9 mouse cellular contexts compared by ENCODE assay signal in genomic region chr8:126733307-126733706, GRCm38 (mm10).
DNase-seq lines count a peak whose midpoint lies in the region; ATAC-seq and TF ChIP-seq lines count a peak whose summit lies in the region.
"Had no signal": no experiment of that assay in that cellular context is flagged by ENCODE, and none has a peak within 500 bp of the region (broad histone marks: within the 10 kb centered on the region; RNA-seq: fewer than 3 reads in every experiment).

No protein-coding gene starts in this region.

- ATAC-seq in kidney, postnatal 0 days (replicated peaks; ENCODE audit: low FRiP score, low read depth): no peak
- no peak for ATAC-seq in midbrain, postnatal 0 days (ENCODE audit: low FRiP score)

- H3K9me3 ChIP-seq in kidney, postnatal 0 days (replicated peaks; ENCODE audit: low read length): no peaks in the 10 kb centered on the region
- H3K9me3 ChIP-seq in embryonic facial prominence, embryonic 10.5 days: no peaks in the 10 kb centered on the region
- H3K9me3 ChIP-seq in midbrain, postnatal 0 days (ENCODE audit: low read length): no peaks in the 10 kb centered on the region

- no peak overlapping the region for H3K9ac ChIP-seq in kidney, postnatal 0 days (ENCODE audit: low read depth, low read length)
- H3K9ac ChIP-seq in midbrain, postnatal 0 days (replicated peaks; ENCODE audit: low read length, poor library complexity, severe bottlenecking): no peak overlapping the region

- TF ChIP-seq CTCF in kidney, postnatal 0 days (IDR thresholded peaks at IDR 0.05; ENCODE audit: low read depth): no peak
- no peak for TF ChIP-seq CTCF in midbrain, postnatal 0 days (IDR thresholded peaks at IDR 0.05)

- H3K27ac ChIP-seq in kidney, postnatal 0 days: peak overlapping the region; percentile 99
- no peak overlapping the region for H3K27ac ChIP-seq in embryonic facial prominence, embryonic 10.5 days (replicated peaks)
- H3K27ac ChIP-seq in midbrain, postnatal 0 days (ENCODE audit: low read depth, low read length): no peak overlapping the region

- H3K36me3 ChIP-seq in kidney, postnatal 0 days (ENCODE audit: insufficient read depth, low read length): no peaks in the 10 kb centered on the region
- no peaks in the 10 kb centered on the region for H3K36me3 ChIP-seq in embryonic facial prominence, embryonic 10.5 days (replicated peaks)
- no peaks in the 10 kb centered on the region for H3K36me3 ChIP-seq in midbrain, postnatal 0 days (ENCODE audit: insufficient read depth, low read length)

- no peak for DNase-seq in kidney, postnatal 0 days (ENCODE audit: low spot score)
- DNase-seq in kidney, adult 11 months: no peak
- peak; percentile 34 for DNase-seq in embryonic facial prominence, embryonic 10.5 days (ENCODE audit: low spot score)
- peak; percentile 40 for DNase-seq in forelimb bud, embryonic 11.5 days (ENCODE audit: low read depth, low spot score)
- DNase-seq in midbrain, postnatal 0 days (ENCODE audit: low spot score): peak; percentile 60
- DNase-seq in spleen, adult 18-20 months: no peak
- DNase-seq in adrenal gland, adult 18-20 months (ENCODE audit: low spot score in 2 of 2): no peak
- DNase-seq: heart, postnatal 36 days; lung, postnatal 10 days had no signal

- peaks cover 48% of the 10 kb centered on the region for H3K4me1 ChIP-seq in kidney, postnatal 0 days (replicated peaks; ENCODE audit: insufficient read depth, low read length)
- peaks cover 55% of the 10 kb centered on the region for H3K4me1 ChIP-seq in embryonic facial prominence, embryonic 10.5 days
- H3K4me1 ChIP-seq in midbrain, postnatal 0 days (ENCODE audit: insufficient read depth, low read length): peaks cover 17% of the 10 kb centered on the region

- WGBS in kidney, postnatal 0 days: 51% methylated on average over 7 of the region's 7 CpGs
- 55% methylated on average over 7 of the region's 7 CpGs for WGBS in embryonic facial prominence, embryonic 10.5 days
- 27% methylated on average over 7 of the region's 7 CpGs for WGBS in midbrain, postnatal 0 days

- no peak overlapping the region for H3K4me2 ChIP-seq in kidney, postnatal 0 days (ENCODE audit: low read length)
- H3K4me2 ChIP-seq in midbrain, postnatal 0 days (ENCODE audit: low read depth, low read length, poor library complexity, severe bottlenecking): 0 out of 2 replicates have a peak overlapping the region, but pooled peaks have one; percentile 4

- no peak overlapping the region for H3K4me3 ChIP-seq in kidney, postnatal 0 days (replicated peaks; ENCODE audit: low read depth, low read length)
- H3K4me3 ChIP-seq in embryonic facial prominence, embryonic 10.5 days: no peak overlapping the region
- no peak overlapping the region for H3K4me3 ChIP-seq in midbrain, postnatal 0 days (ENCODE audit: low read depth, low read length)

- no peaks in the 10 kb centered on the region for H3K27me3 ChIP-seq in kidney, postnatal 0 days (ENCODE audit: insufficient read depth, low read length)
- H3K27me3 ChIP-seq in embryonic facial prominence, embryonic 10.5 days (replicated peaks; ENCODE audit: low read depth, poor library complexity, severe bottlenecking): no peaks in the 10 kb centered on the region
- H3K27me3 ChIP-seq in midbrain, postnatal 0 days (ENCODE audit: insufficient read depth, low read length): no peaks in the 10 kb centered on the region

Comparison
In these comparisons a context has a peak if more than half of its experiments do, and no peak if none do; other contexts are left out.
1. DNase-seq: peak in embryonic facial prominence, embryonic 10.5 days (single experiment), forelimb bud, embryonic 11.5 days (single experiment) and midbrain, postnatal 0 days (single experiment); none in kidney, postnatal 0 days (single experiment), kidney, adult 11 months (single experiment), spleen, adult 18-20 months (0 of 2) and adrenal gland, adult 18-20 months (0 of 2).